Mouse (Mus musculus) lung, postnatal 25 days (tissue): ENCODE measurements around the gene Tnn.

Source experiments
- DNase-seq: peaks from one replicate; pipeline ENCODE4 v3.0.0; 2022; ENCODE audit warnings: low spot score

The Tnn gene

DNA sequence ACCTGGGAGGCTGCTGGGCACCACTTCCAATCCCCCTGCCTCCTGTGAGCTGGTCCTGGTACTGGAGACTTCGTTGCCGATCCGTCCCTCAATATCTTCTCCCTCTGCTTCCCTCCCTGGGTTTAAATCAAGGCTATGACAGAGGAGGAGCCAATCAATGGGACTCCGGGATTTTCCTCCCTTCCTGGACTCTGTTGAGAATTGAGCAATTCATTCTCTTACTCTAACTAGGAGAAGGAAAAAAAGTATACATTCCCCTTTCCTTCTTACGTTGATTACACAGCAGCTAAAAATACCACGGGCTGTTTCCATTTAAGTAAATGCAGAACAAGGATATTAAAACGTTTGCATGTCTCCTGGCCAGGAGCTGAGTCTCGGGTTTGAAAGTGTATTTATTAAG, at the start of gene Tnn:
TSS of gene Tnn (minus strand) at position 101 of the 400 bp plus-strand sequence.
- no peak for DNase-seq

DNA sequence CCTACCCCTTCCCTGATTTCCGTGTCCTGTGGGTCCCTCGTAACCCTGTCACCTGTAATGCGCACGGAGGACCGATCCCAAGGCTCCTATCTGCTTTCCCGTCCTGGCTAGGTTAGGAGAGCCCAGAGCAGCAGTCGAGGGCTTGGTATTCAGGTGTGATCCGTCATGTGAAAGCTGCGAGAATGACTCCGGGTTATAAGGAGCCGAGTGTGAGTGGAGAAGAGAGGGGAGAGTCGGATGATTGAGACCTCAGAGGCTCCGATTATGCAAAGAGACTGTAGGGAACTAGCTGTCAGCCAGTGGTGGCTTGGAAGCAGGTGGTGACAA, 41.9 kb upstream of the Tnn start:
- DNase-seq, result no peak

- peak; percentile 99 for DNase-seq
Observed at GRCm38 (mm10) chr1:160194529-160195336, 41.4 kb upstream of the Tnn start, which contains the start of gene Mrps14. Gene Mrps14 (plus strand): TSS chr1:160195215.

GRCm38 (mm10) chr1:160184506-160184905, 31.1 kb upstream of the Tnn start:
- DNase-seq, result peak; percentile 32

DNA sequence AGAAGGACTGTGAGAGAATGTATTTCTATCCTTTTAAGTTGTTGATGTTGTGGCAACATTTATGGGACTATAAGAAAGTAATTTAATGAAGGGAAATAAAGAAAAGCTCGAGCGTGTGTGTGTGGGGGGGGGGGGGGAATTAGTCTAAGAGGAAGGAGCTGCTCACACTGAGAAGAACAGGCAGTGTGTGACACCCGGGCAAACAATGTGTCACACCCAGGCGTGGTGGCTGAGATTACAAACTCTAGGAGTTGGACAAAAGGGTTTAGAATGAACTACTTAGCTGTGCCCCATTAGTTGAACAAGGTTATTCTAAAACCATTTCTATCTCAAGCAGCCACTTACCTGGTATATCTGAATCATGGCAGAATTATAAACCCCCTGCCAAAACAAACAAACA, 27.8 kb upstream of the Tnn start:
- no peak for DNase-seq

GRCm38 (mm10) chr1:160176903-160177302, 23.5 kb upstream of the Tnn start:
- DNase-seq, result no peak

DNA sequence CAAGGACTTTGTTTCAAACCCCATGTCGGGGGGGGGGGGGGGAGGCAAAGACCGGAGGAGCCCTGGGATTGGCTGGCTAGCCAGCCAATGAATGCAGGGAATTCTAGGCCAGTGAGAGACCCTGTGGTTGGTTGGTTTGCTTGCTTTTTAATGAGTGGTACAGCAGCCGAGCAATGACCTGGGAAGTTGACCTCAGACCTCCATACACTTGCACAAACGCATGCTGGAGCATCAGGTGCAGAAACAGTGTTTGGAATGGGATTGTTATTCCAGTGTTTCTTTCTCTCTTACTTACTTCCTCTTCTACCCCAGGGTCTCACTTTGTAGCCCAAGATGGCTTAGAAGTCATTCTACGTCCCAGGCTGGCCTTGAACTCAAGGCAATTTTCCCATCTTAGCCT, 13.2 kb upstream of the Tnn start:
- no peak for DNase-seq

DNA sequence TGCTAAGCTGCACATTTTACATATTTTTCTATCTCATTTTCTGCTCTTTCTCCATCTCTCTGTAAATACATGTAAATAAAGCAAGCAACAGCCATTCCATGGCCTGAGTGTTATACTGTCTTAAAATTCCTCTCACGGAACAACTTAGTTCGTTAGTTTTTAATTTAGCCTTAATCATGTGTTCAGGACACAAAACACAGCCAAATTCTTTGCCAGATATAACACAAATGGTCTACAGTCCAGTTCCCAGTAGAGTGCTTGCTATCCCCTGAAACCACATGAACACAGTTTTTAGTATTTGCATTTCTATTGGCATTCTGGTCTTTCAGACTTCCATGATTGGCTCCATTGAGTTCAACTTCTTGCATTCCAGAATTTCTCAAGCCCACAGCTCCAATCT, 4.8 kb upstream of the Tnn start:
- DNase-seq, result no peak

GRCm38 (mm10) chr1:160150726-160151125, 2.7 kb downstream of the Tnn start:
- no peak for DNase-seq

GRCm38 (mm10) chr1:160149291-160149906, 4.0 kb downstream of the Tnn start:
- no peak for DNase-seq

DNA sequence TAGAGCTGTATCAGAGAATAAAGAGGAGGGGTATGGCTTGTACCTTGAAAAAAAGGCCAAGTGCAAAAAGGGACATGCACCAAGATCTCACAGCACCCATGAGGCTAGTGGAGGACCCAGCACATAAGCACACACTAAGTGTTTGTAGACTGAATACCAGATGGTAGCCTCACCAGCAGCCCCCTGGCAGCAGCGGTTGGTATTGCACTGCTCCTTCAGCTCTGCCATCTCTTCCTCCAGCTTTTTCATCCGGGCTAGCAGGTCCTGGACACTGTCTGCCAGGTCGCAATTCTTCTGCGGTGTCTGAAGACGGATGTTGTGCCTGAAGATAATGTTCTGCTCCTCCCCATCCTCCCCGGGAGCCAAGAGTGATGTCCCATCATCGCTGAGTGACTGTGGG, 6.1 kb downstream of the Tnn start:
- DNase-seq, result no peak

- no peak for DNase-seq
Observed at GRCm38 (mm10) chr1:160145606-160146005, 7.8 kb downstream of the Tnn start.

- DNase-seq, result no peak
Observed at GRCm38 (mm10) chr1:160144343-160144742, 9.0 kb downstream of the Tnn start.

- DNase-seq, result peak; percentile 17
Observed at GRCm38 (mm10) chr1:160136362-160136890, 17.0 kb downstream of the Tnn start.

DNA sequence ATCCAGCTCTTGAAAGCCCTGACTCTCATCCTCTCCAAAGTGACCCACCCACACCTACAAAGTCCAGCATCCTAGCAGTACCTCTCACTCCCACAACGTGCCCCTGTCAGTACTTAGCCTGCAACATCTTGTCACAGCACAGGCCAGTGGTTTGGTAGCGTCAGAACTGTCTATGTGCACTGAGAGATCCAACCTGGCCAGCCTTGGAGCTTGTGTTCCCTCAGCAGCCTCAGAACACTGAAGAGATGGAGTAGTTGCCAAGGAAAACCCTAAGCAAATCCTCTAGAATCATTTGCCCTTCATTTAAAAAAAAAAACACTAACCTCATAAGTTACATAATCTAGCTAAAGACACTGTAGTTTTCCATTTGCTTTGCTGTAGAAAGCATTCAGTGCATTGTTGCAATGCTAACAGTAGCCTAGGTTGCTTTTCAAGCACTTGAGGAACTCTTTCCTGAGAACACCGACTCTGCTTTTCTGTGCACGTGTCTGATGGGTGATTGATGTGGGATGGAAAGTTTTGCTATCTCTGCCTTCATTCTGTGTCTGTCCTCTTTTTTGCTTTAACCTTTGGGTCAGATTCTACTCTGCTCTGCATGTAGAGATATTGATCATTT, 19.8 kb downstream of the Tnn start:
- DNase-seq, result peak; percentile 54

- no peak for DNase-seq
Observed at GRCm38 (mm10) chr1:160123957-160124356, 29.4 kb downstream of the Tnn start.

GRCm38 (mm10) chr1:160108604-160109003, 44.8 kb downstream of the Tnn start:
- no peak for DNase-seq

GRCm38 (mm10) chr1:160105426-160105825, 48.0 kb downstream of the Tnn start:
- DNase-seq, result peak; percentile 24

GRCm38 (mm10) chr1:160100996-160101395, 52.4 kb downstream of the Tnn start:
- DNase-seq, result no peak

GRCm38 (mm10) chr1:160099659-160100302, 53.6 kb downstream of the Tnn start:
- DNase-seq, result peak; percentile 14

DNA sequence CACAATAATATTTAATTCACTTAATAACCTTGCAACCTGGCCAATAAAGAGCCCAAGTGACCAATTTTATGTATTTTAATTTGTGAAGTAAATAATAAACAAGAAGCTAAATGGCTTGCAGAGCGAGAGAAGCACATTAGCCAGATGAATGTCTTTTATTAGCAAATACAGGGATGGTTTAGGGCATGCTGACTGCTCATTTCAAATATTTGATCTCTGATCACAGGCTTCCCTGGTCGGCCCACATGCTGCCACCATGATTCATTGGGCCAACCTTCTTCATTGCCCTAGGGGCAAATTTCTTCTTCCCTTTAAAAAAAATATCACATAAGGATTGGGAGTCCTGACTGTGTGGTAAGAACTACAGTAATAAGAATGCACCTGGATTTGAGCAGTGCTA, 66.7 kb downstream of the Tnn start:
- no peak for DNase-seq

- no peak for DNase-seq
Observed at GRCm38 (mm10) chr1:160084239-160084638, 69.1 kb downstream of the Tnn start.

DNA sequence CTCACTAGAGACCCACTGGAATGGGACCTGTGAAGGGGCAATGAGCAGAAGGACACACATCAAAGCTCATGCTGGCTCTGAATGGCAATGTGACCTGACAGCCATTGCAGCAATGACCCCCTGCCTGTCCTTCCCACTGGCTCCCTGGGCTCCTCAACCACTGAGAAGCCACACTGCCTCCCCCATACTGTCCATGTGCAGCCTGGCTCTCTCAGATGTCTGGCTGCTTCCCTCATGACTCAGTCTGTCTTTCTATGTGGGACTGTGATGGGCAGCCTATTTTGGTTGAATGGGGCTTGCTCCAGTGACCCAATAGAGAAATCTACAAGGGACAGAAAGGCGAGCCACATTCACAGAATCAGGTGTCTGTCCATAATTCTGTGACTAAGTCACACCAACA, 70.7 kb downstream of the Tnn start:
- no peak for DNase-seq
